Mouse (Mus musculus) intestine, embryonic 15.5 days (tissue): ENCODE measurements at regions not wholly inside any gene's neighbourhood (a gene's known extent, or its start where the extent isn't known, plus 50 kb on each side); places are given as distances from the start of the nearest gene placed in this dataset.
A peak's percentile ranks its signal among the peaks of the same experiment; 100 is the strongest.

Experiments used
- ATAC-seq: fragments of 200-750 bp; cut with Nextera tagmentation; 2 replicates; pipeline ENCODE4 v1.8.0; 2017; ENCODE audit warnings: moderate TSS enrichment, moderate library complexity
- H3K27ac ChIP-seq: fragments of 300-500 bp; sonication (generic); 2 replicates; pipeline ENCODE4 v1.5.1; 2015; ENCODE audit warnings: mild to moderate bottlenecking, inconsistent platforms
- H3K27me3 ChIP-seq: fragments of 300-500 bp; sonication (generic); replicated peaks from 2 replicates; pipeline ENCODE4 v1.6.1; 2015; ENCODE audit warnings: inconsistent platforms
- H3K36me3 ChIP-seq: fragments of 300-500 bp; sonication (generic); 2 replicates; pipeline ENCODE4 v1.6.1; 2015; ENCODE audit warnings: inconsistent platforms
- H3K4me1 ChIP-seq: fragments of 300-500 bp; sonication (generic); replicated peaks from 2 replicates; pipeline ENCODE4 v1.6.1; 2015; ENCODE audit warnings: inconsistent platforms
- H3K4me2 ChIP-seq: fragments of 300-500 bp; sonication (generic); replicated peaks from 2 replicates; pipeline ENCODE4 v1.6.1; 2015; ENCODE audit warnings: mild to moderate bottlenecking, inconsistent platforms
- H3K4me3 ChIP-seq: fragments of 300-500 bp; sonication (generic); replicated peaks from 2 replicates; pipeline ENCODE4 v1.5.1; 2015; ENCODE audit warnings: inconsistent platforms
- H3K9ac ChIP-seq: fragments of 300-500 bp; sonication (generic); 2 replicates; pipeline ENCODE4 v1.6.1; 2015; ENCODE audit warnings: inconsistent platforms
- H3K9me3 ChIP-seq: fragments of 300-500 bp; sonication (generic); 2 replicates; pipeline ENCODE4 v1.6.1; 2016; ENCODE audit warnings: inconsistent platforms
- WGBS: fragments of 180-500 bp; shearing (Covaris S2); methylation state at CpG from one replicate; pipeline ENCODE4 v1.1.7; 2015; 5-methylcytosine and 5-hydroxymethylcytosine counted together

GRCm38 (mm10) chr5:43050961-43051517, 181.9 kb upstream of the Cpeb2 start:
- Histone ChIP-seq H3K27ac (no peak overlapping the region), H3K36me3 (no peaks in the 10 kb centered on the region), H3K4me3 (no peak overlapping the region), H3K4me1 (no peaks in the 10 kb centered on the region), H3K9me3 (no peaks in the 10 kb centered on the region), H3K27me3 (no peaks in the 10 kb centered on the region), H3K9ac (no peak overlapping the region), H3K4me2 (no peak overlapping the region)
- 87% methylated on average over 7 of the region's 7 CpGs for WGBS
- no peak for ATAC-seq

- WGBS: 40% methylated on average over 1 of the region's 1 CpGs
- Histone ChIP-seq H3K27ac (no peak overlapping the region), H3K36me3 (no peaks in the 10 kb centered on the region), H3K4me3 (no peak overlapping the region), H3K4me1 (no peaks in the 10 kb centered on the region), H3K27me3 (no peaks in the 10 kb centered on the region), H3K4me2 (no peak overlapping the region), H3K9me3 (no peaks in the 10 kb centered on the region), H3K9ac (no peak overlapping the region)
- peak; percentile 70 for ATAC-seq
Measured at GRCm38 (mm10) chr5:43052668-43053067, 180.3 kb upstream of the Cpeb2 start.

GRCm38 (mm10) chr5:43054586-43054985, 178.4 kb upstream of the Cpeb2 start:
- Histone ChIP-seq H3K9ac (no peak overlapping the region), H3K4me3 (no peak overlapping the region), H3K9me3 (no peaks in the 10 kb centered on the region), H3K27me3 (no peaks in the 10 kb centered on the region), H3K4me1 (no peaks in the 10 kb centered on the region), H3K27ac (no peak overlapping the region), H3K36me3 (no peaks in the 10 kb centered on the region), H3K4me2 (no peak overlapping the region)
- no peak for ATAC-seq
- 94% methylated on average over 8 of the region's 8 CpGs for WGBS

GRCm38 (mm10) chr5:43055111-43055710, 177.8 kb upstream of the Cpeb2 start:
- Histone ChIP-seq H3K4me2 (no peak overlapping the region), H3K36me3 (no peaks in the 10 kb centered on the region), H3K9ac (no peak overlapping the region), H3K27me3 (no peaks in the 10 kb centered on the region), H3K4me3 (no peak overlapping the region), H3K4me1 (no peaks in the 10 kb centered on the region), H3K27ac (no peak overlapping the region), H3K9me3 (no peaks in the 10 kb centered on the region)
- 55% methylated on average over 4 of the region's 4 CpGs for WGBS
- no peak for ATAC-seq

GRCm38 (mm10) chr5:43056486-43056885, 176.5 kb upstream of the Cpeb2 start:
- Histone ChIP-seq H3K4me1 (no peaks in the 10 kb centered on the region), H3K9ac (no peak overlapping the region), H3K36me3 (no peaks in the 10 kb centered on the region), H3K4me2 (no peak overlapping the region), H3K27ac (no peak overlapping the region), H3K27me3 (no peaks in the 10 kb centered on the region), H3K9me3 (no peaks in the 10 kb centered on the region), H3K4me3 (no peak overlapping the region)
- ATAC-seq: no peak
- 85% methylated on average over 2 of the region's 2 CpGs for WGBS

GRCm38 (mm10) chr5:43061243-43061642, 171.7 kb upstream of the Cpeb2 start:
- ATAC-seq: no peak
- Histone ChIP-seq H3K4me3 (no peak overlapping the region), H3K4me2 (no peak overlapping the region), H3K9ac (no peak overlapping the region), H3K4me1 (no peaks in the 10 kb centered on the region), H3K36me3 (no peaks in the 10 kb centered on the region), H3K9me3 (no peaks in the 10 kb centered on the region), H3K27ac (no peak overlapping the region), H3K27me3 (no peaks in the 10 kb centered on the region)
- WGBS: 93% methylated on average over 2 of the region's 2 CpGs

GRCm38 (mm10) chr5:43061797-43062391, 171.1 kb upstream of the Cpeb2 start:
- Histone ChIP-seq H3K27ac (no peak overlapping the region), H3K9me3 (no peaks in the 10 kb centered on the region), H3K4me2 (no peak overlapping the region), H3K4me1 (no peaks in the 10 kb centered on the region), H3K36me3 (no peaks in the 10 kb centered on the region), H3K9ac (no peak overlapping the region), H3K27me3 (no peaks in the 10 kb centered on the region), H3K4me3 (no peak overlapping the region)
- no peak for ATAC-seq
- WGBS: 62% methylated on average over 1 of the region's 1 CpGs

- Histone ChIP-seq H3K36me3 (no peaks in the 10 kb centered on the region), H3K27me3 (no peaks in the 10 kb centered on the region), H3K9me3 (no peaks in the 10 kb centered on the region), H3K4me1 (no peaks in the 10 kb centered on the region), H3K9ac (no peak overlapping the region), H3K27ac (no peak overlapping the region), H3K4me3 (no peak overlapping the region), H3K4me2 (no peak overlapping the region)
- 83% methylated on average over 1 of the region's 1 CpGs for WGBS
- ATAC-seq: no peak
Measured at GRCm38 (mm10) chr5:43062499-43062898, 170.5 kb upstream of the Cpeb2 start.

GRCm38 (mm10) chr5:43063386-43063785, 169.6 kb upstream of the Cpeb2 start:
- H3K27ac ChIP-seq: no peak overlapping the region
- no peaks in the 10 kb centered on the region for H3K27me3 ChIP-seq
- no peak for ATAC-seq
- WGBS: 76% methylated on average over 8 of the region's 8 CpGs
- no peaks in the 10 kb centered on the region for H3K4me1 ChIP-seq
- no peak overlapping the region for H3K4me3 ChIP-seq
- H3K9me3 ChIP-seq: no peaks in the 10 kb centered on the region
- H3K4me2 ChIP-seq: no peak overlapping the region
- H3K36me3 ChIP-seq: no peaks in the 10 kb centered on the region
- no peak overlapping the region for H3K9ac ChIP-seq

- no peak overlapping the region for H3K4me2 ChIP-seq
- H3K4me3 ChIP-seq: no peak overlapping the region
- H3K9ac ChIP-seq: no peak overlapping the region
- no peak for ATAC-seq
- H3K27me3 ChIP-seq: no peaks in the 10 kb centered on the region
- WGBS: 87% methylated on average over 3 of the region's 3 CpGs
- H3K27ac ChIP-seq: no peak overlapping the region
- no peaks in the 10 kb centered on the region for H3K9me3 ChIP-seq
- no peaks in the 10 kb centered on the region for H3K4me1 ChIP-seq
- H3K36me3 ChIP-seq: no peaks in the 10 kb centered on the region
Measured at GRCm38 (mm10) chr5:43071541-43071940, 161.4 kb upstream of the Cpeb2 start.

GRCm38 (mm10) chr5:43072340-43072739, 160.6 kb upstream of the Cpeb2 start:
- no peak overlapping the region for H3K27ac ChIP-seq
- H3K4me3 ChIP-seq: no peak overlapping the region
- no peak for ATAC-seq
- H3K4me1 ChIP-seq: no peaks in the 10 kb centered on the region
- no peaks in the 10 kb centered on the region for H3K27me3 ChIP-seq
- no peaks in the 10 kb centered on the region for H3K36me3 ChIP-seq
- H3K9me3 ChIP-seq: no peaks in the 10 kb centered on the region
- H3K4me2 ChIP-seq: no peak overlapping the region
- WGBS: 80% methylated on average over 2 of the region's 2 CpGs
- no peak overlapping the region for H3K9ac ChIP-seq

GRCm38 (mm10) chr5:43074536-43074935, 158.4 kb upstream of the Cpeb2 start:
- H3K9ac ChIP-seq: no peak overlapping the region
- no peak for ATAC-seq
- 91% methylated on average over 3 of the region's 3 CpGs for WGBS

GRCm38 (mm10) chr5:43080252-43080651, 152.7 kb upstream of the Cpeb2 start:
- Histone ChIP-seq H3K4me2 (no peak overlapping the region), H3K4me1 (no peaks in the 10 kb centered on the region), H3K4me3 (no peak overlapping the region), H3K36me3 (no peaks in the 10 kb centered on the region), H3K9me3 (no peaks in the 10 kb centered on the region), H3K9ac (no peak overlapping the region), H3K27ac (no peak overlapping the region), H3K27me3 (no peaks in the 10 kb centered on the region)
- ATAC-seq: no peak
- 96% methylated on average over 1 of the region's 1 CpGs for WGBS

More at GRCm38 (mm10) chr5:43074536-43074935, 158.4 kb upstream of the Cpeb2 start:
- H3K27me3 ChIP-seq: no peaks in the 10 kb centered on the region
- H3K4me3 ChIP-seq: no peak overlapping the region
- no peaks in the 10 kb centered on the region for H3K4me1 ChIP-seq
- no peaks in the 10 kb centered on the region for H3K9me3 ChIP-seq
- H3K4me2 ChIP-seq: no peak overlapping the region
- no peak overlapping the region for H3K27ac ChIP-seq
- no peaks in the 10 kb centered on the region for H3K36me3 ChIP-seq
